Mouse (Mus musculus) heart, embryonic 15.5 days (tissue): Measurements from ENCODE around the gene Serpini1. TPM values are rescaled to one million over a fixed set of nuclear protein-coding genes. Genes with fewer than 3 reads are reported as not detected.

Experiments
- ATAC-seq: fragments of 200-750 bp; cut with Nextera tagmentation; replicated peaks from 2 replicates; pipeline ENCODE4 v1.8.0; 2017; ENCODE audit warnings: low read depth, moderate TSS enrichment; ENCODE audit not compliant: insufficient number of reproducible peaks, insufficient read depth, low FRiP score
- H3K27ac ChIP-seq: fragments of 300-500 bp; sonication (generic); 2 replicates; pipeline ENCODE4 v1.5.1; 2015; ENCODE audit warnings: mild to moderate bottlenecking, inconsistent platforms
- H3K27me3 ChIP-seq: fragments of 300-500 bp; sonication (generic); 2 replicates; pipeline ENCODE4 v1.6.1; 2015; ENCODE audit warnings: inconsistent platforms
- H3K36me3 ChIP-seq: fragments of 300-500 bp; sonication (generic); 2 replicates; pipeline ENCODE4 v1.6.1; 2015; ENCODE audit warnings: mild to moderate bottlenecking, inconsistent platforms
- H3K4me1 ChIP-seq: fragments of 300-500 bp; sonication (generic); replicated peaks from 2 replicates; pipeline ENCODE4 v1.6.1; 2015; ENCODE audit warnings: inconsistent platforms
- H3K4me2 ChIP-seq: fragments of 300-500 bp; sonication (generic); 2 replicates; pipeline ENCODE4 v1.6.1; 2015; ENCODE audit warnings: inconsistent platforms, mild to moderate bottlenecking, moderate library complexity
- H3K4me3 ChIP-seq: fragments of 300-500 bp; sonication (generic); 2 replicates; pipeline ENCODE4 v1.5.1; 2015; ENCODE audit warnings: mild to moderate bottlenecking, inconsistent platforms
- H3K9ac ChIP-seq: fragments of 300-500 bp; sonication (generic); 2 replicates; pipeline ENCODE4 v1.6.1; 2015; ENCODE audit warnings: mild to moderate bottlenecking, inconsistent platforms
- H3K9me3 ChIP-seq: fragments of 300-500 bp; sonication (generic); replicated peaks from 2 replicates; pipeline ENCODE4 v1.6.1; 2016; ENCODE audit warnings: inconsistent platforms
- whole genome bisulfite sequencing: fragments of 180-500 bp; shearing (Covaris S2); methylation state at CpG from one replicate; pipeline ENCODE4 v1.1.7; 2015; ENCODE audit warnings: mixed read lengths; 5-methylcytosine and 5-hydroxymethylcytosine counted together
- polyA plus RNA-seq: library from polyadenylated mRNA; unstranded; fragments of >200 nt; fragmentation: Nextera tagmentation; extraction: Ambion mirVana; gene quantifications from 2 replicates; pipeline ENCODE4 v1.2.1, GENCODE M21; 2015

Gene Serpini1
- polyA plus RNA-seq, 1 experiment from 2014 or later = 2.9 TPM

DNA sequence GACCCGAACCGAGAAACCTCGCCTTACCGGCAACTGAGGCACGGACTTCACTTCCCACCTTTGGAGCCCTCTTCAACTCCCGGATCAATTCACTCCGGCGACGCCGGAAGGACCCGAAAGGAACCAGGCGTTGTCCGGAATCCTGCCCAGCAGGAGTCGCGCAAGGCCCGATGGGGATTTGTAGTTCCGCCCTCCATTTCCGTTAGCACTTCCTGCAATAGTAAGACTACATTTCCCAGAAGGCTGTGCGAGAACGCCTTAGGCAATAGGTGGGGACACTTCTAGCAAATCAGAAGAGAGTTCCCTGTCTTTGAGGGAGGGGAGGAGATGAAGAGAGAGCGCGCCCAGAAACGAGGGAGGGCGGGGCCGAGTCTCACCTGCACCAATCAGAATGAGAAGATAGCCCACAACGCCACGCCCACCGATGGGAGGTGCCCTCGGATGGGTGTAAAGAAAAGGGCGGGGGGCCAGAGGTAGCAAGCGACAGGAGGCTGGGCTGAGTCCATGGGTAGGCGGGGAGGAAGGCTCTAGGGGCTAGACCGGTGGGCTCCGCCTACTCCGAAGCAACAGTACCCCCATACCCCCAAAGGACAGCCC lies 554 bp upstream of the Serpini1 start, which contains the start of gene Pdcd10:
Gene Pdcd10, minus strand, starts transcription at position 162 of the 597 bp plus-strand sequence.
- H3K9me3 ChIP-seq = no peaks in the 10 kb centered on the region
- H3K36me3 ChIP-seq = no peaks in the 10 kb centered on the region
- peaks cover 10% of the 10 kb centered on the region for H3K4me1 ChIP-seq
- peak within 1 kb of the TSS; percentile 87 for H3K4me3 ChIP-seq
- WGBS = under 1% methylated on average over 35 of the region's 35 CpGs
- no peaks in the 10 kb centered on the region for H3K27me3 ChIP-seq
- peak within 1 kb of the TSS; percentile 92 for H3K9ac ChIP-seq
- H3K27ac ChIP-seq = peak within 1 kb of the TSS; percentile 82
- H3K4me2 ChIP-seq = peak within 1 kb of the TSS; percentile 70
- peak; percentile 97 for ATAC-seq

DNA sequence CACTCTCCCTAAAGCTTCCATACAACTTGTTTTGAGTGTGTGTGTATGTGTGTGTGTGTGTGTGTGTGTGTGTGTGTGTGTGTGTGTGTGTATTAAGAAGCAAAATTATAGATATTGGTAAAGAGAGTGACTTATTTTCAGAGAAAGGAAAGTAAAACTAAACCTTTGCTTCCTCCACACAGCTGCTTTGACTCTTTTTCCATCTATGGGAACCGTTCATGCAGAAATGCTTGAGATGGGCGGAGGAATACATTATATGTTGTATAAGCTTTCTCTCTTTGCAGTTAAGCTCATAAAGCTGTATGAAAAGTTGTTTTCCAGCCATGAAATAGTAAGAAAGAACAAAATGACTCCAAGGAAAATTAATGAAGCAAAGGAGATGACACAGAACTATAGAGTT lies 16.7 kb downstream of the Serpini1 start:
- Histone ChIP-seq H3K27me3 (no peaks in the 10 kb centered on the region), H3K27ac (no peak overlapping the region), H3K36me3 (no peaks in the 10 kb centered on the region), H3K9me3 (no peaks in the 10 kb centered on the region), H3K4me3 (no peak overlapping the region), H3K4me1 (no peaks in the 10 kb centered on the region), H3K9ac (no peak overlapping the region), H3K4me2 (no peak overlapping the region)
- no peak for ATAC-seq
- 66% methylated on average over 2 of the region's 2 CpGs for WGBS

DNA sequence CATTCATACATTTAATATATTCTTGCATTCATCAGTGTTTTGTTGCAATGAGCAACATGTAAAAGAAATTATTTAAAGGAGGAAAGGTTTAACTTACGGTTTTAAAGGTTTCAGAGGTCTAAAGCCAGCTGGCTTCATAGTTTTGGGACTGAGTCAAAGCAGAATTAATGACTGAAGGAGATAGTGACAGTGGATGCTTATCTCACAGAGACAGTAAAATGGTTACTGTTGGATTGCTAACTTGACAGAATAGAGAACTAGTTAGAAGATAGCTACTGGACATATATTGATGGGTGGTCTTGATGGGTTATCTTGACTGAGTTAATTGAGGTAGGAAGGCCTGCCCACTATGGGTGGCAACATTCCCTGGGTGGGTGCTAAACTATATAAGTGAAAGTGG lies 18.2 kb downstream of the Serpini1 start:
- ATAC-seq = no peak
- Histone ChIP-seq H3K36me3 (no peaks in the 10 kb centered on the region), H3K27ac (no peak overlapping the region), H3K9me3 (no peaks in the 10 kb centered on the region), H3K4me3 (no peak overlapping the region), H3K27me3 (no peaks in the 10 kb centered on the region), H3K9ac (no peak overlapping the region), H3K4me1 (no peaks in the 10 kb centered on the region), H3K4me2 (no peak overlapping the region)
- WGBS = 77% methylated on average over 1 of the region's 1 CpGs

DNA sequence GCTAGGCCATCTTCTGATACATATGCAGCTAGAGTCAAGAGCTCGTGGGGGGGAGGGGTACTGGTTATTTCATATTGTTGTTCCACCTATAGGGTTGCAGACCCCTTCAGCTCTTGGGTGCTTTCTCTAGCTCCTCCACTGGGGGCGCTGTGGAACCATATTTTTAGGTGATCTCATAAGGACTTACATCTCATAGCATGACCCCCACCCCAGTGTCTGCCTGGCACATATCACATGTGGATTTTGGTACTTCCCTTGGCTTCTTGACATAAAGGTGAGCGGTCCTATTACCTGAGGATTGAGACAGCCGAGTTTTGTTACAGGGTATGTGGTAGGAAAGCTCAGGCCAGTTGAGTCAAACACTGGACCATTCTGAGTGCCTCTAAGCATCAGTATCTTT lies 22.0 kb downstream of the Serpini1 start:
- Histone ChIP-seq H3K4me2 (no peak overlapping the region), H3K4me3 (no peak overlapping the region), H3K4me1 (no peaks in the 10 kb centered on the region), H3K36me3 (no peaks in the 10 kb centered on the region), H3K27ac (no peak overlapping the region), H3K27me3 (no peaks in the 10 kb centered on the region), H3K9ac (no peak overlapping the region), H3K9me3 (no peaks in the 10 kb centered on the region)
- 45% methylated on average over 4 of the region's 4 CpGs for WGBS
- no peak for ATAC-seq

DNA sequence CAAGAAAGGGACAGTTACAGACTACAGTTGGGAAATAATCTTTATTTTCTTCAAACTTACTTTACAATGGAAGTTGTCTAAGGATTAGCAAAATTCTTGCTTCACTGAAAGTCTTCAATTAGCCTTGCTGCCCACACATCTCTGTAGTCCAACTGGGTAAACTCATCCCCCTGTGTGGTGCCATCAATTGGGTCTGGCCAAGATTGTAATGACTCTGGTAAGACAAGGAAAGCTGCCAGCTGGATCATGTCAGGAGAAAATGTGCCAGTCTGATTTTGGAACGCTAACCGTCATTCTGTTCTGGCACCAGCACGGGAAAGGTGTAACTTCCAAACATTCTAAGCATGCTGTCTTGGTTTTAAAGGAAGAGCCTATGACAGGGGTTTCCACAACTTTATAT lies 25.9 kb downstream of the Serpini1 start:
- no peak overlapping the region for H3K4me2 ChIP-seq
- no peaks in the 10 kb centered on the region for H3K36me3 ChIP-seq
- no peaks in the 10 kb centered on the region for H3K27me3 ChIP-seq
- H3K4me3 ChIP-seq = no peak overlapping the region
- H3K27ac ChIP-seq = no peak overlapping the region
- no peaks in the 10 kb centered on the region for H3K4me1 ChIP-seq
- WGBS = 78% methylated on average over 3 of the region's 3 CpGs
- H3K9ac ChIP-seq = no peak overlapping the region
- H3K9me3 ChIP-seq = no peaks in the 10 kb centered on the region
- ATAC-seq = no peak

DNA sequence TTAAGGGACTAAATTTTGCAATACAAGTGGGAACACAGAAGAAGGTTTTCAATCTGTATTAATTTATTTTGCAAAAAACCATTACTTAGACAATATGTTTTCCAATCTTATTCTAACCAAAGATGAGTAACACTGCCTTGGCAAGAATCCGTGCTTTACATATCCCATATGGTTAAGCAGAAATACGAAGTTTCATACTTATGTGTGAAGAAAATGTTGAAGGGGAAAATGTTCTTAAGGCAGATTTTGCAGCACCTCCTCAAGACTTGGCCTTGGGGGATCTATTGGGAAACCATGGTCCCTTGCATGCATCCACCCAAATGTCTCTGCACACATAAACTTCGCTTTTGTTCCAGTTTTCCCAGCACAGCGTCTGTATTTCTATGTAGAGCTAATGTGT lies 27.6 kb downstream of the Serpini1 start:
- no peak overlapping the region for H3K4me2 ChIP-seq
- H3K27me3 ChIP-seq = no peaks in the 10 kb centered on the region
- no peaks in the 10 kb centered on the region for H3K9me3 ChIP-seq
- no peak overlapping the region for H3K9ac ChIP-seq
- H3K36me3 ChIP-seq = no peaks in the 10 kb centered on the region
- 73% methylated on average over 4 of the region's 4 CpGs for WGBS
- no peak for ATAC-seq
- no peaks in the 10 kb centered on the region for H3K4me1 ChIP-seq
- no peak overlapping the region for H3K27ac ChIP-seq
- no peak overlapping the region for H3K4me3 ChIP-seq

DNA sequence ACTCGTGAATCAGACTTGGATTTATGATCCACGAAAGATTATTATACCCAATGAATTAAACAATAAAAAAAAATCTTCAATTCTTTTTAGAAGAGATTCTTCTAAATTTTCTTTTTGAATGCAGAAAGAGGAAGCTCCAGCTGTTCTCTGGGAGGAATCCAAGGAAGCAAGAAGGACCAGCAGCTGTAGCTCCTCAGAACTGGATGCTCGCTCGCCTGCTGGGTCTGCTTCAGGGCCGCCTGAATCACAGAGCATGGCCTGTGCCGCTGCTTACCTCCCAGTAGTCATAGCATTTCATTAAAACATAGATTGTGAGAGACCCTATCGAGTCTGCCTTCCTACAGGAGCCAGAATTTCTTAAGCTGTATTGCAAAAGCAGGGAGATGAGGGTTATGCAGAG lies 53.7 kb downstream of the Serpini1 start:
- H3K27me3 ChIP-seq = no peaks in the 10 kb centered on the region
- no peak overlapping the region for H3K4me2 ChIP-seq
- ATAC-seq = no peak
- H3K36me3 ChIP-seq = no peaks in the 10 kb centered on the region
- no peak overlapping the region for H3K4me3 ChIP-seq
- no peak overlapping the region for H3K27ac ChIP-seq
- no peaks in the 10 kb centered on the region for H3K9me3 ChIP-seq
- WGBS = 69% methylated on average over 7 of the region's 7 CpGs
- H3K9ac ChIP-seq = no peak overlapping the region
- no peaks in the 10 kb centered on the region for H3K4me1 ChIP-seq

DNA sequence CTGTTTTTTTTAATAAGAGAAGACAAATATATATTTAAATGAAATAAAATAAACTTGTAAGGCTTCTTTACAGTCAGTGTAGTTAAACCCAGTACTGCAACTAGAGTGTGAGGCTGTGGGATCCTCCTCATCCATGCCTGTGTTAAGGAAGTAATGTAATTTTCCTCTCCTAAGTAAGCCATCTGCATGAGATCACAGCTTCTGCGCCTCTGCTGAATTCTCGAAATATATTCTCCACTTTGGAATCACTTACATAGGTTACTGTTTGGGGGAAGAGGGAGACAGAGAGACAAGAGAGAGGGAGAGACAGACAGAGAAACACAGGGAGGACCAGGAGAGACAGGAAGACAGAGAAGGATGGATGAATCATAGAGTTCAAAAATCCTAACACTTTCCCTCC lies 67.3 kb downstream of the Serpini1 start:
- no peaks in the 10 kb centered on the region for H3K9me3 ChIP-seq
- no peak overlapping the region for H3K9ac ChIP-seq
- no peak overlapping the region for H3K27ac ChIP-seq
- H3K4me1 ChIP-seq = no peaks in the 10 kb centered on the region
- no peak for ATAC-seq
- H3K27me3 ChIP-seq = no peaks in the 10 kb centered on the region
- H3K36me3 ChIP-seq = no peaks in the 10 kb centered on the region
- no peak overlapping the region for H3K4me3 ChIP-seq
- H3K4me2 ChIP-seq = no peak overlapping the region
- WGBS = 73% methylated on average over 2 of the region's 2 CpGs

DNA sequence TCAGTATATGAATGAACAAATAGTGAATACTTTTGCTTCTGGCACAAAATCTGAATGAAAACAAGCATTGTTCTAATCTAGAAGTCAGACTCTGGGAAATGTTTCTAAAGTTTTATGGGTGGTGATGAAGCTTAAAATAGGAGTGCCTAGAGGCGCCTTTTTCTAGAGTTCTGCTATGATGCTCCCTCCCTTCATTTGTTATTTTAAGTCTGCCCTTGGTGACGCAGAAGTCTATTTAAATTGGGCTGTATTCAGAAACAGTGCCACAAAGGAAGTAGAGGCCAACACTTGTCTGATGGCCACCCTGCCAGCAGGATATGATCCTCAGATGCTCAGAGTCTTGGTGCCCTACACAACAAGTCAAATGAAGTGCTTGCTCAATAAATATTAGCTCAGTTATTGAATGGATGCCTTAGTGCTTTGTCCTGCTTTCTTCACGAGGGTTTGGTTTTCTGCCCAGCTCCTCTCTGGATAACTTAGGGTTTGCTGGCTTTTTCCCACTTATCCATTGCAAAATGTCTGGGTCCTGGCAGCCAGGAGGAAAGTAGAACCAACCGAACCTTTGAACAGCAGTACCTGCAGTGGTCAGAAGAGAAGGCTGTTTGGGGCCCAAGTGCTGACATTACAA lies 73.8 kb downstream of the Serpini1 start:
- Histone ChIP-seq H3K27ac (no peak overlapping the region), H3K4me3 (no peak overlapping the region), H3K9me3 (no peaks in the 10 kb centered on the region), H3K4me1 (no peaks in the 10 kb centered on the region), H3K4me2 (no peak overlapping the region), H3K9ac (no peak overlapping the region), H3K27me3 (no peaks in the 10 kb centered on the region), H3K36me3 (no peaks in the 10 kb centered on the region)
- WGBS = 51% methylated on average over 4 of the region's 4 CpGs
- ATAC-seq = no peak

DNA sequence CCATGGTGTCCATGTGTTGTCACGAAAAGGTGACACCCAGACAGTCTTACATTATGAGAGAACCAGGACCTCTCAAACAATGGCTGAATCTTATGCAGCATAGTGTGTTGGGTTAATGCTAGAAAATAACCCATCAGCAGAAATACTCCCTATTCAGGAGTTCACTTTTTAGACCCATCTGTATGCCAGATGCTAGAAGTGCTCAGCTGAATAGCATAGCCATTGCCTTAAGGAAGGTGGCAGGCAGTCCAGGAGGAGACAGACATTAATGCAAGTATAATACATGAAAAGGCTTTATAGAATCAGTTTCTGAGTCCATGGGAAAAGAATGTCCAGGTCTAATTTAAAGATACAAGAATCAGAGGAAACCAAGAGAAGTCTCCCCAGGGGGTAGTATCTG lies 75.9 kb downstream of the Serpini1 start:
- H3K9ac ChIP-seq = no peak overlapping the region
- no peaks in the 10 kb centered on the region for H3K27me3 ChIP-seq
- H3K36me3 ChIP-seq = no peaks in the 10 kb centered on the region
- H3K4me2 ChIP-seq = no peak overlapping the region
- H3K4me1 ChIP-seq = no peaks in the 10 kb centered on the region
- 88% methylated on average over 1 of the region's 1 CpGs for WGBS
- H3K4me3 ChIP-seq = no peak overlapping the region
- H3K27ac ChIP-seq = no peak overlapping the region
- no peak for ATAC-seq
- no peaks in the 10 kb centered on the region for H3K9me3 ChIP-seq

DNA sequence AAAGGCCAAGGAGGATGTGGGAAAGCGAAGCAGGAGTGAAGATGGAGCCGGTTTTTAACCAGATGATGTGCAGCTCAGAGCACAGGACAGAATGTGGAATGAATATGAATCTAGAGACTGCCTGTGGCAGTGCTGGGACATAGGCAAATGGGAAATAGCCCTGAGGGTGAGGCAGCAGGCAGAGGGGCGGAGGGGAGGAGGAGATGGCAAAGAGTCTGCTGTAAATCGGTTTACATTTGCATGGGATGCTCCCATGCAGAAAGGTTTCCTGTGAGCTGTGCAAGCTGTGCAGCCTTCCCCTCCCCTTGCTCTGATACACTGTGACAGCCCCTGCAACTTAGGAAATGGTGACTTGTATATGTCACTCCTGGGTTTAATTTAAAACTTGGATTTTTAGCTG lies 76.3 kb downstream of the Serpini1 start:
- Histone ChIP-seq H3K9me3 (no peaks in the 10 kb centered on the region), H3K36me3 (no peaks in the 10 kb centered on the region), H3K4me2 (no peak overlapping the region), H3K4me3 (no peak overlapping the region), H3K27me3 (no peaks in the 10 kb centered on the region), H3K4me1 (no peaks in the 10 kb centered on the region), H3K9ac (no peak overlapping the region), H3K27ac (no peak overlapping the region)
- no peak for ATAC-seq
- WGBS = 65% methylated on average over 4 of the region's 4 CpGs

DNA sequence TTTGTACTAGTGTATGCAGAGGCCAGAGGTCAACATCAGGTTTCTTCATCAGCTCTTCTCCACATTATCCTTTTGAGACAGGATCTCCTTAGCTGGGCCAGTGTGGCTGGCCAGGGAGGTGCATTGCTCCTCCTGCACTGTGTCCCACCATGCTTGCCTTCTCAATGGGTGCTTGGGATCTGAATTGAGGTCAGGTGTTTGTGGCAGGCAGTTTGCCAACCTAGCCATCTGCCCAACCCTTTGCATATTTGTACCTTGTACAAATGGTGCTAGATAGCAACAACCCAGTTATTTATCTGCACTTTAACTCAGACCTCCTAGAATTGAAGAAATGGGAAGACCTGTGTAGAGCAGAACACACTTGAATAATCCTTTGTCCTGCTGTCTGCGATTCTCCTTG lies 78.3 kb downstream of the Serpini1 start:
- H3K27me3 ChIP-seq = no peaks in the 10 kb centered on the region
- no peaks in the 10 kb centered on the region for H3K4me1 ChIP-seq
- ATAC-seq = no peak
- no peak overlapping the region for H3K27ac ChIP-seq
- H3K9me3 ChIP-seq = no peaks in the 10 kb centered on the region
- WGBS = 86% methylated on average over 1 of the region's 1 CpGs
- H3K36me3 ChIP-seq = no peaks in the 10 kb centered on the region
- H3K4me3 ChIP-seq = no peak overlapping the region
- no peak overlapping the region for H3K4me2 ChIP-seq
- no peak overlapping the region for H3K9ac ChIP-seq
